Mouse (Mus musculus): Measurements from ENCODE around the gene Tent5b. TPM values are rescaled to one million over a fixed set of nuclear protein-coding genes. Genes with fewer than 3 reads are reported as not detected.

Tent5b gene
- polyA plus RNA-seq (2012; rRNA removed): 15.6 and 17.0 TPM in 2 replicates

GRCm38 (mm10) chr4:133479458-133480184 is at the start of gene Tent5b:
Tent5b (plus strand) TSS chr4:133480132.

GRCm38 (mm10) chr4:133498160-133498724 is 18.3 kb downstream of the Tent5b start, which contains the start of gene Trnp1:
Trnp1 (minus strand) TSS chr4:133498550.

GRCm38 (mm10) chr4:133518601-133519368 is 38.9 kb downstream of the Tent5b start, which contains the start of gene Kdf1:
Kdf1 (plus strand) TSS chr4:133518963.

Other genes with a start within 250 kb of the Tent5b start
- 18.8 and 19.6 TPM in 2 replicates for gene Map3k6, start 239.3 kb upstream of the Tent5b start, polyA plus RNA-seq (2012; rRNA removed)
- 12.0 and 13.7 TPM in 2 replicates for gene Sytl1, start 217.0 kb upstream of the Tent5b start, polyA plus RNA-seq (2012; rRNA removed)
- 93.5 and 104 TPM in 2 replicates for gene Tmem222, start 202.3 kb upstream of the Tent5b start, polyA plus RNA-seq (2012; rRNA removed)
- gene Wdtc1, start 126.7 kb upstream of the Tent5b start, polyA plus RNA-seq (2012; rRNA removed): 62.7 and 68.1 TPM in 2 replicates
- gene Slc9a1, start 110.4 kb upstream of the Tent5b start, polyA plus RNA-seq (2012; rRNA removed): 55.8 and 58.3 TPM in 2 replicates
- 2.5 and 3.1 TPM in 2 replicates for gene Trnp1, start 18.4 kb downstream of the Tent5b start, polyA plus RNA-seq (2012; rRNA removed)
- 10.6 and 11.2 TPM in 2 replicates for gene Kdf1, start 38.8 kb downstream of the Tent5b start, polyA plus RNA-seq (2012; rRNA removed)
- gene Nudc, start 65.9 kb downstream of the Tent5b start, polyA plus RNA-seq (2012; rRNA removed): 51.6 and 78.1 TPM in 2 replicates
- gene Nr0b2, start 73.2 kb downstream of the Tent5b start, polyA plus RNA-seq (2012; rRNA removed): 12.8 and 13.7 TPM in 2 replicates
- 6.7 and 7.2 TPM in 2 replicates for gene Gpatch3, start 94.6 kb downstream of the Tent5b start, polyA plus RNA-seq (2012; rRNA removed)
- 87.1 and 91.4 TPM in 2 replicates for gene Gpn2, start 104.2 kb downstream of the Tent5b start, polyA plus RNA-seq (2012; rRNA removed)
- gene Sfn, start 122.0 kb downstream of the Tent5b start, polyA plus RNA-seq (2012; rRNA removed): 12.4 and 13.8 TPM in 2 replicates
- gene Zdhhc18, start 170.0 kb downstream of the Tent5b start, polyA plus RNA-seq (2012; rRNA removed): 40.4 and 42.4 TPM in 2 replicates
- 14.1 and 17.8 TPM in 2 replicates for gene Pigv, start 192.5 kb downstream of the Tent5b start, polyA plus RNA-seq (2012; rRNA removed)